ENCODE assay signal across 17 mouse cellular contexts in the genomic region with DNA sequence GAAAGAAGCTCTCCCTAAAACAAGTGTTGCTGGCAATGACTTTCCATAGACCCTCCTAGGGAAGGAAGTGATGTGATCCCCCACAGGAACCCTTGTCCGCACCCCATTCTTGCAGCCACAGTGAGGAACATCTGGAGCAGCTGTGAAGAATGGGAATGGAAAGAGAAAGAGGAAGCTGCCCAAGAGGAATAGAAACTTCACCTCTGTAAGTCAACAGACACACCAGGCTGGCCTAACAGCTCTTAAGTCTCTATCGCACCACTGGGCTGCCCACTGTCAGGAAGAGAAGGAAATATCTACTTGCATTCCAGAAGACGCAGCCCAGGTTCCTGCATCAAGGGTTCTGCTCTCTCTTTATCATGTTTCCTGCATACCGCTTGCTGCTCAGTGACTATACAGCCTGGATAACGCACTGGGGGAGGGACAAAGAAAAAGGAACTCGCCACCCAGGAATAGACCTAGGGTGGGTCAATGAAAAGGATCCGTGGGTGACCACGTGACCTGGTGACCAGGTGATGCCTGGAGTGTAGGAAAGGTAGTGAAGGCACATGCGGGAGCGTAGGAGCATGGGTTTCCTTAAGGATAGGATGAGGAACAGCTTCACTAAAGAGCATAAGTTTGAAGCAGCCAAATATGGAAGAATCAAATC. TPM values are rescaled to one million over a fixed set of nuclear protein-coding genes. Genes with fewer than 3 reads are reported as not detected.
DNase-seq lines count a peak whose midpoint lies in the region; ATAC-seq and TF ChIP-seq lines count a peak whose summit lies in the region.
"Had no signal": no experiment of that assay in that cellular context is flagged by ENCODE, and none has a peak within 500 bp of the region (broad histone marks: within the 10 kb centered on the region; RNA-seq: fewer than 3 reads in every experiment).

No protein-coding gene starts in this region.

- peaks cover 17% of the 10 kb centered on the region for H3K4me1 ChIP-seq in heart, embryonic 11.5 days (ENCODE audit: control insufficient read depth, insufficient read depth, low read length)
- peaks cover 14% of the 10 kb centered on the region for H3K4me1 ChIP-seq in spleen, adult 2 months (ENCODE audit: control insufficient read depth, insufficient read depth, insufficient read length)
- peaks cover 0 to 15% of the 10 kb centered on the region in 2 experiments; a peak in 2 of 4 replicates for H3K4me1 ChIP-seq in liver, embryonic 14.5 days (replicated peaks; ENCODE audit: control insufficient read depth in 2 of 2, insufficient read depth in 2 of 2, low read length in 1 of 2)
- no peaks in the 10 kb centered on the region for H3K4me1 ChIP-seq in hindbrain, embryonic 11.5 days (replicated peaks; ENCODE audit: control insufficient read depth, insufficient read depth, low read length)

- no peak for ATAC-seq in heart, embryonic 11.5 days (replicated peaks; ENCODE audit: insufficient number of reproducible peaks, low FRiP score, low TSS enrichment)
- ATAC-seq in liver, embryonic 14.5 days (ENCODE audit: insufficient read depth) = peak; percentile 24; the same call in 1 of the 2 replicates
- ATAC-seq in hindbrain, embryonic 11.5 days (ENCODE audit: low FRiP score) = no peak

- no peaks in the 10 kb centered on the region for H3K36me3 ChIP-seq in heart, embryonic 11.5 days (ENCODE audit: control insufficient read depth, insufficient read depth, low read length)
- H3K36me3 ChIP-seq in spleen, adult 2 months (ENCODE audit: control insufficient read depth, insufficient read depth, low read length) = no peaks in the 10 kb centered on the region
- no peaks in the 10 kb centered on the region for H3K36me3 ChIP-seq in liver, embryonic 14.5 days (replicated peaks; ENCODE audit: control insufficient read depth, insufficient read depth, low read depth)
- H3K36me3 ChIP-seq in hindbrain, embryonic 11.5 days (ENCODE audit: control insufficient read depth, insufficient read depth, low read length) = no peaks in the 10 kb centered on the region
- H3K36me3 ChIP-seq: G1E; limb, embryonic 15.5 days had no signal

- WGBS in heart, embryonic 11.5 days (ENCODE audit: insufficient replicate concordance) = 46% methylated on average over 10 of the region's 10 CpGs
- 26% methylated on average over 10 of the region's 10 CpGs for WGBS in spleen, adult 2 months
- WGBS in liver, embryonic 14.5 days (ENCODE audit: insufficient replicate concordance) = 22% methylated on average over 10 of the region's 10 CpGs
- WGBS in hindbrain, embryonic 11.5 days = 87% methylated on average over 10 of the region's 10 CpGs

- TF ChIP-seq POLR2A in spleen, adult 2 months (IDR thresholded peaks at IDR 0.05; ENCODE audit: low read depth, low read length) = no peak

- no peak overlapping the region for H3K4me2 ChIP-seq in heart, embryonic 11.5 days
- no peak overlapping the region for H3K4me2 ChIP-seq in liver, embryonic 14.5 days (ENCODE audit: low read depth)
- H3K4me2 ChIP-seq in hindbrain, embryonic 11.5 days (replicated peaks; ENCODE audit: low read depth, low read length) = no peak overlapping the region
- H3K4me2 ChIP-seq: limb, embryonic 15.5 days; midbrain, embryonic 11.5 days had no signal

- H3K9ac ChIP-seq in heart, embryonic 11.5 days (ENCODE audit: low read depth, low read length) = no peak overlapping the region
- no peak overlapping the region for H3K9ac ChIP-seq in liver, embryonic 14.5 days (replicated peaks)
- H3K9ac ChIP-seq in hindbrain, embryonic 11.5 days (ENCODE audit: low read depth, low read length) = no peak overlapping the region
- H3K9ac ChIP-seq: limb, embryonic 15.5 days had no signal

- DNase-seq in heart, adult 11 months = peak; percentile 98
- DNase-seq in spleen, adult 2 months (ENCODE audit: low read depth in 1 of 2, low spot score in 2 of 2) = peak; percentile 40 to 55
- no peak for DNase-seq in spleen, postnatal 14 days (ENCODE audit: low spot score in 2 of 2)
- no peak for DNase-seq in liver, embryonic 14.5 days (ENCODE audit: low read depth in 3 of 3, low spot score in 3 of 3)
- peak; percentile 50 for DNase-seq in skeletal muscle tissue, adult 2 months (ENCODE audit: low read depth, low spot score)
- DNase-seq in hindbrain, embryonic 11.5 days (ENCODE audit: low spot score) = no peak
- DNase-seq in layer of hippocampus, adult 9-10 months (ENCODE audit: low spot score) = no peak
- DNase-seq: cerebellum, adult 2 months; embryo, embryonic 11 days; kidney, postnatal 25 days; right cerebral cortex, postnatal 4 days; thymus, postnatal 14 days had no signal

- H3K27ac ChIP-seq in heart, embryonic 11.5 days (ENCODE audit: low read depth, low read length) = no peak overlapping the region
- H3K27ac ChIP-seq in spleen, adult 2 months (ENCODE audit: insufficient read depth, low read length) = peak overlapping the region; percentile 56
- H3K27ac ChIP-seq in liver, embryonic 14.5 days = no peak overlapping the region
- H3K27ac ChIP-seq in hindbrain, embryonic 11.5 days (ENCODE audit: low read depth, low read length) = no peak overlapping the region
- H3K27ac ChIP-seq: limb, embryonic 15.5 days had no signal

- no peak for TF ChIP-seq EP300 in liver, embryonic 14.5 days (IDR thresholded peaks at IDR 0.05; ENCODE audit: low read depth)

- 0 out of 2 replicates have a peak, but pooled peaks cover 3% of the 10 kb centered on the region for H3K27me3 ChIP-seq in heart, embryonic 11.5 days (ENCODE audit: control insufficient read depth, insufficient read depth, low read length)
- H3K27me3 ChIP-seq in spleen, adult 2 months (ENCODE audit: control insufficient read depth, insufficient read depth, low read length) = no peaks in the 10 kb centered on the region
- no peaks in the 10 kb centered on the region for H3K27me3 ChIP-seq in liver, embryonic 14.5 days (ENCODE audit: control insufficient read depth, insufficient read depth, low read length)
- no peaks in the 10 kb centered on the region for H3K27me3 ChIP-seq in hindbrain, embryonic 11.5 days (ENCODE audit: control insufficient read depth, insufficient read depth, low read length)
- H3K27me3 ChIP-seq: limb, embryonic 15.5 days had no signal

- H3K9me3 ChIP-seq in heart, embryonic 11.5 days (replicated peaks; ENCODE audit: control insufficient read depth, low read length) = no peaks in the 10 kb centered on the region
- no peaks in the 10 kb centered on the region for H3K9me3 ChIP-seq in liver, embryonic 14.5 days (ENCODE audit: control insufficient read depth, low read length)
- no peaks in the 10 kb centered on the region for H3K9me3 ChIP-seq in hindbrain, embryonic 11.5 days (ENCODE audit: control insufficient read depth, low read length)
- H3K9me3 ChIP-seq: G1E; limb, embryonic 15.5 days had no signal

- H3K4me3 ChIP-seq in heart, embryonic 11.5 days (ENCODE audit: low read depth, low read length) = no peak overlapping the region
- 0 out of 2 replicates have a peak overlapping the region, but pooled peaks have one; percentile 4 for H3K4me3 ChIP-seq in spleen, adult 2 months (ENCODE audit: extremely low read depth, insufficient read depth, insufficient read length)
- H3K4me3 ChIP-seq in liver, embryonic 14.5 days (ENCODE audit: insufficient read depth in 1 of 2, low read depth in 2 of 2, low read length in 2 of 2) = no peak overlapping the region
- no peak overlapping the region for H3K4me3 ChIP-seq in hindbrain, embryonic 11.5 days (ENCODE audit: low read depth, low read length)
- H3K4me3 ChIP-seq: erythroblast, embryonic 14.5 days; limb, embryonic 15.5 days had no signal

- TF ChIP-seq CTCF in spleen, adult 2 months (IDR thresholded peaks at IDR 0.05; ENCODE audit: extremely low read depth, insufficient read depth, insufficient read length, insufficient replicate concordance) = no peak
- TF ChIP-seq CTCF in liver, embryonic 14.5 days (IDR thresholded peaks at IDR 0.05; ENCODE audit: low read depth) = no peak

RNA-seq across cellular contexts. Expression of gene Mapkapk2, which starts 6.3 kb away (rescaled TPM):
- polyA plus RNA-seq in heart, embryonic 11.5 days (2014; fragmentation: Nextera tagmentation; extraction: Ambion mirVana) = 51.4 and 57.6 TPM in 2 replicates
- 55.3 and 72.5 TPM in 2 replicates for polyA plus RNA-seq in spleen, adult 2 months (2012; rRNA removed)
- 10.3 and 12.9 TPM in 2 replicates for polyA plus RNA-seq in liver, embryonic 14.5 days (2012; rRNA removed)
- 12.8 and 13.6 TPM in 2 replicates for polyA plus RNA-seq in liver, embryonic 14.5 days (2014; fragmentation: Nextera tagmentation; extraction: Ambion mirVana)
- polyA plus RNA-seq in hindbrain, embryonic 11.5 days (2014; fragmentation: Nextera tagmentation; extraction: Ambion mirVana) = 39.8 and 43.7 TPM in 2 replicates

RNA-seq across cellular contexts. Expression of gene Dyrk3, which starts 34.2 kb away (rescaled TPM):
- 3.7 and 4.0 TPM in 2 replicates for polyA plus RNA-seq in heart, embryonic 11.5 days (2014; fragmentation: Nextera tagmentation; extraction: Ambion mirVana)
- polyA plus RNA-seq in spleen, adult 2 months (2012; rRNA removed) = 3.6 and 4.6 TPM in 2 replicates
- 8.5 and 10.6 TPM in 2 replicates for polyA plus RNA-seq in liver, embryonic 14.5 days (2012; rRNA removed)
- 14.3 and 14.9 TPM in 2 replicates for polyA plus RNA-seq in liver, embryonic 14.5 days (2014; fragmentation: Nextera tagmentation; extraction: Ambion mirVana)
- 10.6 and 11.6 TPM in 2 replicates for polyA plus RNA-seq in hindbrain, embryonic 11.5 days (2014; fragmentation: Nextera tagmentation; extraction: Ambion mirVana)

RNA-seq across cellular contexts. Expression of gene Eif2d, which starts 49.1 kb away (rescaled TPM):
- polyA plus RNA-seq in heart, embryonic 11.5 days (2014; fragmentation: Nextera tagmentation; extraction: Ambion mirVana) = 50.7 and 51.5 TPM in 2 replicates
- polyA plus RNA-seq in spleen, adult 2 months (2012; rRNA removed) = 17.4 and 19.6 TPM in 2 replicates
- polyA plus RNA-seq in liver, embryonic 14.5 days (2012; rRNA removed) = 15.8 and 19.0 TPM in 2 replicates
- polyA plus RNA-seq in liver, embryonic 14.5 days (2014; fragmentation: Nextera tagmentation; extraction: Ambion mirVana) = 29.2 and 30.1 TPM in 2 replicates
- polyA plus RNA-seq in hindbrain, embryonic 11.5 days (2014; fragmentation: Nextera tagmentation; extraction: Ambion mirVana) = 53.3 and 54.4 TPM in 2 replicates

Comparison
In these comparisons a context has a peak if more than half of its experiments do, and no peak if none do; other contexts are left out.
1. DNase-seq: peak in heart, adult 11 months (single experiment), spleen, adult 2 months (2 of 2) and skeletal muscle tissue, adult 2 months (single experiment); none in spleen, postnatal 14 days (0 of 2), liver, embryonic 14.5 days (0 of 3), hindbrain, embryonic 11.5 days (single experiment) and layer of hippocampus, adult 9-10 months (single experiment).